Mouse (Mus musculus) midbrain, embryonic 13.5 days (tissue): ENCODE measurements around the gene Atrnl1. TPM values are rescaled to one million over a fixed set of nuclear protein-coding genes. Genes with fewer than 3 reads are reported as not detected.
"Not testable (repeated sequence)": the region's sequence is repeated elsewhere in the genome, so short reads cannot be mapped to it uniquely, and the experiment has no call there.

Experiments used
- ATAC-seq: fragments of 200-750 bp; cut with Nextera tagmentation; 2 replicates; pipeline ENCODE4 v1.8.0; 2017; ENCODE audit warnings: mild to moderate bottlenecking, moderate TSS enrichment, moderate library complexity
- H3K27ac ChIP-seq: fragments of 300-500 bp; sonication (generic); 2 replicates; pipeline ENCODE4 v1.5.1; 2015; ENCODE audit warnings: inconsistent platforms, mild to moderate bottlenecking, moderate library complexity
- H3K27me3 ChIP-seq: fragments of 300-500 bp; sonication (generic); 2 replicates; pipeline ENCODE4 v1.6.1; 2015; ENCODE audit warnings: mild to moderate bottlenecking, inconsistent platforms
- H3K36me3 ChIP-seq: fragments of 300-500 bp; sonication (generic); 2 replicates; pipeline ENCODE4 v1.6.1; 2015; ENCODE audit warnings: mild to moderate bottlenecking, inconsistent platforms
- H3K4me1 ChIP-seq: fragments of 300-500 bp; sonication (generic); replicated peaks from 2 replicates; pipeline ENCODE4 v1.6.1; 2015; ENCODE audit warnings: inconsistent platforms
- H3K4me2 ChIP-seq: fragments of 300-500 bp; sonication (generic); replicated peaks from 2 replicates; pipeline ENCODE4 v1.6.1; 2015; ENCODE audit warnings: moderate library complexity, mild to moderate bottlenecking, inconsistent platforms
- H3K4me3 ChIP-seq: fragments of 300-500 bp; sonication (generic); replicated peaks from 2 replicates; pipeline ENCODE4 v1.5.1; 2015; ENCODE audit warnings: mild to moderate bottlenecking, inconsistent platforms
- H3K9ac ChIP-seq: fragments of 300-500 bp; sonication (generic); replicated peaks from 2 replicates; pipeline ENCODE4 v1.6.1; 2015; ENCODE audit warnings: mild to moderate bottlenecking, inconsistent platforms
- H3K9me3 ChIP-seq: fragments of 300-500 bp; sonication (generic); 2 replicates; pipeline ENCODE4 v1.6.1; 2016; ENCODE audit warnings: mild to moderate bottlenecking, inconsistent platforms
- WGBS: fragments of 180-500 bp; shearing (Covaris S2); methylation state at CpG from one replicate; pipeline ENCODE4 v1.1.7; 2015; 5-methylcytosine and 5-hydroxymethylcytosine counted together
- polyA plus RNA-seq: library from polyadenylated mRNA; unstranded; fragments of >200 nt; fragmentation: Nextera tagmentation; extraction: Ambion mirVana; gene quantifications from 2 replicates; pipeline ENCODE4 v1.2.1, GENCODE M21; 2015

The Atrnl1 gene
- polyA plus RNA-seq, 1 experiment from 2014 or later, result 10.2 TPM

- Histone ChIP-seq H3K9ac (no peak overlapping the region), H3K27ac (no peak overlapping the region), H3K9me3 (no peaks in the 10 kb centered on the region), H3K36me3 (peaks cover 31% of the 10 kb centered on the region), H3K4me2 (no peak overlapping the region), H3K4me1 (no peaks in the 10 kb centered on the region), H3K27me3 (no peaks in the 10 kb centered on the region), H3K4me3 (no peak overlapping the region)
- WGBS, result 95% methylated on average over 11 of the region's 11 CpGs
- no peak; the same call in 1 of the 2 replicates for ATAC-seq
These were observed 44.7 kb downstream of the Atrnl1 start for GRCm38 (mm10) chr19:57655491-57655890.

- no peak overlapping the region for H3K9ac ChIP-seq
- no peaks in the 10 kb centered on the region for H3K4me1 ChIP-seq
- no peaks in the 10 kb centered on the region for H3K27me3 ChIP-seq
- 79% methylated on average over 12 of the region's 12 CpGs for WGBS
- no peak overlapping the region for H3K4me3 ChIP-seq
- H3K4me2 ChIP-seq, result no peak overlapping the region
- ATAC-seq, result no peak
- H3K9me3 ChIP-seq, result no peaks in the 10 kb centered on the region
- peaks cover 25% of the 10 kb centered on the region for H3K36me3 ChIP-seq
- no peak overlapping the region for H3K27ac ChIP-seq
These were observed 46.7 kb downstream of the Atrnl1 start for GRCm38 (mm10) chr19:57657426-57658087.

DNA sequence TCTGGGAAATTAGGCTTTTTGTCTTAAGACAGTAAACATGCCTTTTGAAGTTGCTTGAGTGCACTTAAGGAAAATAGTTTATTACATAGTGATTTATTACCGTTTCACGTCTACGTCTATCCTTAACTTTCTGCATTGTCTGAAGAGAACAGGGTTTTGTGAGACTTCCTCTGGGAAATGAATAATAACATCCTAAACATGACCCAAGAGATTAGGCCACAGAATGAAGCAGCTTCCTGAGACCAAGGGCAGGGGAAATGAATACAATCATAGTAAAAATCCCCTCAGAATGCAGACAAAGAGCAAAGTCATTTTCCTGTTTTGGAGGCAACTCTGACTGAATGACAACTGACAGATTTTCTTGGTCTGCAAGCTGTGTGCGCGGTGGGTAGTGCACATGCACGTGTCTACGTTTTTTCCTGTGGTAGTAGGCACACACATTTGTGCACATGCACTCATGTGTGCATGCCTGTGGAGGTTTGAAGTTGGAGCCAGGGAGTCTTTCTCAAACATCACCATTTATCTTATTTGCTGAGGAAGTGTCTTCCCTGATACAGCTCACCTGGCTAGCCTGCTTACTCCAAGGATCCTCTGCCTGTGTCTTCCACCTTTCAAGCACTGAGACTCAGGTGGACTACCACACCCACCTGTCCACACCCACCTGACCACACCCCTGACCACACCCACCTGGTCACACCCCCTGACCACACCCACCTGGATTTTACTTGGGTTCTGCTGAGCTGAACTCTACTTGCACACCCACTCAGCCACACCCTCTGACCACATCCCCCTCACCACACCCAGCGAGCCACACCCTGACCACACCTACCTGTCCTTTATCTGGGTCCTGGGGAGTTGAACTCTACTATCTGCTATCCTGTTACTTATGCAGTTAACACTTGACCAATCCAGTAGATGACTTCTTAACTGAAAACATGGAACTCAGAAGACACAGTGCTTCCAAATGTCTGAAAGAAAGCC is 47.6 kb downstream of the Atrnl1 start:
- Histone ChIP-seq H3K4me3 (no peak overlapping the region), H3K4me1 (no peaks in the 10 kb centered on the region), H3K9me3 (no peaks in the 10 kb centered on the region), H3K27ac (no peak overlapping the region), H3K9ac (no peak overlapping the region), H3K36me3 (peaks cover 20% of the 10 kb centered on the region), H3K4me2 (no peak overlapping the region), H3K27me3 (no peaks in the 10 kb centered on the region)
- no peak for ATAC-seq
- WGBS, result 93% methylated on average over 8 of the region's 8 CpGs

DNA sequence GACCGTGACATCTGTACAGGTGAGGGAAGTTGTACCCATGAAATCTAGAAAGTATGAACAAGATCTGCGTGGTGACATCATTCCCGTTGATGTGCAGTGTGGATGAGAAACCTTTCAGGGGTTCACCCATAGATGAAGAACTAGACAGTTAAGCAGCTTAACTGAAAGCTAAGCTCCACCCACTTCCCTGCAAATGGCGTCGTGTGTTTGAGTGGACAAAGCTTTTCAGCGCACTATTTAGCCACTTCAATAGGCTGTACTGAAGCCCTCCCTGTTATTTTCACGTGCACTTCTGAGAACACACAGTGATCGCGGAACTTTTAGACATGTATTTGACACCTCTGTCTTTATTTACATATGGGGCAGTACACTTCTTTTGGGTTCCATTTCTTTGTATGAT is 56.2 kb downstream of the Atrnl1 start:
- no peak overlapping the region for H3K27ac ChIP-seq
- H3K4me1 ChIP-seq, result no peaks in the 10 kb centered on the region
- H3K9ac ChIP-seq, result no peak overlapping the region
- H3K27me3 ChIP-seq, result no peaks in the 10 kb centered on the region
- no peak overlapping the region for H3K4me3 ChIP-seq
- peaks cover 24% of the 10 kb centered on the region for H3K36me3 ChIP-seq
- no peaks in the 10 kb centered on the region for H3K9me3 ChIP-seq
- ATAC-seq, result no peak
- no peak overlapping the region for H3K4me2 ChIP-seq
- whole genome bisulfite sequencing, result 65% methylated on average over 9 of the region's 9 CpGs

- Histone ChIP-seq H3K9ac (no peak overlapping the region), H3K9me3 (no peaks in the 10 kb centered on the region), H3K4me2 (no peak overlapping the region), H3K4me1 (no peaks in the 10 kb centered on the region), H3K4me3 (no peak overlapping the region), H3K27ac (no peak overlapping the region), H3K36me3 (peaks cover 24% of the 10 kb centered on the region), H3K27me3 (no peaks in the 10 kb centered on the region)
- ATAC-seq, result no peak
- 94% methylated on average over 10 of the region's 10 CpGs for whole genome bisulfite sequencing
These were observed 57.1 kb downstream of the Atrnl1 start for GRCm38 (mm10) chr19:57667946-57668345.

GRCm38 (mm10) chr19:57679455-57679854 is 68.6 kb downstream of the Atrnl1 start:
- H3K27me3 ChIP-seq, result no peaks in the 10 kb centered on the region
- H3K9me3 ChIP-seq, result no peaks in the 10 kb centered on the region
- no peaks in the 10 kb centered on the region for H3K4me1 ChIP-seq
- no peak overlapping the region for H3K9ac ChIP-seq
- H3K36me3 ChIP-seq, result 0 out of 2 replicates have a peak, but pooled peaks cover 3% of the 10 kb centered on the region
- H3K4me2 ChIP-seq, result no peak overlapping the region
- no peak overlapping the region for H3K4me3 ChIP-seq
- no peak for ATAC-seq
- no peak overlapping the region for H3K27ac ChIP-seq
- 91% methylated on average over 3 of the region's 3 CpGs for WGBS

GRCm38 (mm10) chr19:57686596-57686995 is 75.8 kb downstream of the Atrnl1 start:
- H3K27ac ChIP-seq, result no peak overlapping the region
- ATAC-seq, result no peak
- no peaks in the 10 kb centered on the region for H3K4me1 ChIP-seq
- H3K36me3 ChIP-seq, result peaks cover 6% of the 10 kb centered on the region
- no peak overlapping the region for H3K4me2 ChIP-seq
- 89% methylated on average over 20 of the region's 20 CpGs for WGBS
- no peak overlapping the region for H3K4me3 ChIP-seq
- no peak overlapping the region for H3K9ac ChIP-seq
- no peaks in the 10 kb centered on the region for H3K27me3 ChIP-seq
- H3K9me3 ChIP-seq, result no peaks in the 10 kb centered on the region

- H3K27ac ChIP-seq, result no peak overlapping the region
- H3K9me3 ChIP-seq, result no peaks in the 10 kb centered on the region
- peaks cover 31% of the 10 kb centered on the region for H3K36me3 ChIP-seq
- ATAC-seq, result no peak
- H3K9ac ChIP-seq, result no peak overlapping the region
- H3K4me1 ChIP-seq, result no peaks in the 10 kb centered on the region
- H3K27me3 ChIP-seq, result no peaks in the 10 kb centered on the region
- 81% methylated on average over 3 of the region's 3 CpGs for WGBS
- no peak overlapping the region for H3K4me3 ChIP-seq
- H3K4me2 ChIP-seq, result no peak overlapping the region
These were observed 81.7 kb downstream of the Atrnl1 start for GRCm38 (mm10) chr19:57692566-57692965.

DNA sequence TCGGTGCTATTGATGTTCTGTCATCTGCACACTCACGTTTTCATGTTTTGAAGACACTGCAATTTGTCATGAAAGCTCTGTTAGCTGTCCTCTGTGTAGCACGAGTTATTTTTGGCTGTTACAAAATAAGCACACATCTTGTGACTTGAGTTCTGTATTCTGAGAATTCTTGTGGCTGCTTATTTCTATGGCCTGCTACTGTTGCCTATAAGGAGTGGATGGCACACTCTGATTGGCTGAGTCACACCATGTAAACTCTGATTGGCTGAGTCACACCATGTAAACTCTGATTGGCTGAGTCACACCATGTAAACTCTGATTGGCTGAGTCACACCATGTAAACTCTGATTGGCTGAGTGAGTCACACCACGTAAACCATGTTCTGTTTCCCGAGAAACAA is 85.9 kb downstream of the Atrnl1 start:
- H3K4me1 ChIP-seq, H3K4me2 ChIP-seq, ATAC-seq, H3K27me3 ChIP-seq, H3K4me3 ChIP-seq, H3K9me3 ChIP-seq, H3K9ac ChIP-seq, H3K27ac ChIP-seq: not testable (repeated sequence)
- H3K36me3 ChIP-seq, result peaks cover 35% of the 10 kb centered on the region
- WGBS, result 94% methylated on average over 5 of the region's 5 CpGs

DNA sequence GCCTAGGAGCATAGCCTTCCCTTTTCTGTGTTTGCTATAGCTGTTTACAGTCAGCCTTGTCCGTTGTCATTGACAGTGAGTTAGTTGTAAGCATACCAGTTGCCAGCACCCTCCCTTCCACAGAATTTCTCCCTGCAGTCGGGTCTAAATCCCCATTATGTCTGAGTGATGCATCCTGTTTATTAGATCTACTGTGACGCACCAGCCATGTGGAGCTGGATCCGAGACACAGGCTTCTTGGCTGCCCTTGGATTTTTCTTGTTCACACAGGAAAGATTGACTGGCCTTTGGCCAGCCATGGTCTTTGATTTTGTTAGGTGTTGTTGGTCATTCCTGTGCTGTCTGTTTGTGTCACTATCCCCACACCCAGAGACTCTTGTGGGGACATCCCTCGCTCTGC is 102.3 kb downstream of the Atrnl1 start:
- no peaks in the 10 kb centered on the region for H3K4me1 ChIP-seq
- H3K9ac ChIP-seq, result no peak overlapping the region
- ATAC-seq, result no peak
- H3K27ac ChIP-seq, result no peak overlapping the region
- peaks cover 33% of the 10 kb centered on the region for H3K36me3 ChIP-seq
- no peaks in the 10 kb centered on the region for H3K9me3 ChIP-seq
- no peaks in the 10 kb centered on the region for H3K27me3 ChIP-seq
- no peak overlapping the region for H3K4me3 ChIP-seq
- H3K4me2 ChIP-seq, result no peak overlapping the region
- 86% methylated on average over 5 of the region's 5 CpGs for WGBS

GRCm38 (mm10) chr19:57724920-57725319 is 114.1 kb downstream of the Atrnl1 start:
- H3K4me3 ChIP-seq, result no peak overlapping the region
- H3K27ac ChIP-seq, result no peak overlapping the region
- no peak overlapping the region for H3K4me2 ChIP-seq
- H3K4me1 ChIP-seq, result no peaks in the 10 kb centered on the region
- 80% methylated on average over 6 of the region's 6 CpGs for WGBS
- peaks cover 8% of the 10 kb centered on the region; the same call in 1 of the 2 replicates for H3K36me3 ChIP-seq
- no peaks in the 10 kb centered on the region for H3K27me3 ChIP-seq
- no peak overlapping the region for H3K9ac ChIP-seq
- H3K9me3 ChIP-seq, result no peaks in the 10 kb centered on the region
- no peak for ATAC-seq

DNA sequence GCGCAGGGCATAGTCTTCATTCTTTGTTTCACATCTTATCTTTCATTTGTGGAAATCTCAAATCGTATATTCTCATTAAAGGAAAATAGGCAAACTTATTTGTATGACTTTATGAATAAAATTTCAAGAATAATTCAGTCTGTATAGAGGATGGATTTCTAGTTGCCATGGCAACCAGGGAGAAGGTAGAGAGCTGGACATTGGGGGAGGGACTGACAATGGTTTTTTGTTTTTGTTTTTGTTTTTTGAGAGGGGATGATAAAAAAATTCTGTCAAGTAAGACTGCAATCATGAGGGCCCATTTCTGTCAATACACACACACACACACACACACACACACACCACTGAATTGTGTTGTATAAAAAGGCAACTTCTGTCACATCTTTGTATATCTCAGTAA is 114.5 kb downstream of the Atrnl1 start:
- H3K9me3 ChIP-seq, result no peaks in the 10 kb centered on the region
- H3K27me3 ChIP-seq, result no peaks in the 10 kb centered on the region
- no peak overlapping the region for H3K4me3 ChIP-seq
- no peaks in the 10 kb centered on the region for H3K4me1 ChIP-seq
- no peak overlapping the region for H3K27ac ChIP-seq
- H3K9ac ChIP-seq, result no peak overlapping the region
- no peak for ATAC-seq
- H3K4me2 ChIP-seq, result no peak overlapping the region
- WGBS, result 86% methylated on average over 2 of the region's 2 CpGs
- peaks cover 10% of the 10 kb centered on the region; the same call in 1 of the 2 replicates for H3K36me3 ChIP-seq
